Mouse (Mus musculus): ENCODE measurements around the gene Pola1. TPM values are rescaled to one million over a fixed set of nuclear protein-coding genes. Genes with fewer than 3 reads are reported as not detected.
"Not testable (repeated sequence)": the region's sequence is repeated elsewhere in the genome, so short reads cannot be mapped to it uniquely, and the experiment has no call there.

The Pola1 gene
- polyA plus RNA-seq, 1 experiment from 2014 or later: 26.2 TPM

DNA sequence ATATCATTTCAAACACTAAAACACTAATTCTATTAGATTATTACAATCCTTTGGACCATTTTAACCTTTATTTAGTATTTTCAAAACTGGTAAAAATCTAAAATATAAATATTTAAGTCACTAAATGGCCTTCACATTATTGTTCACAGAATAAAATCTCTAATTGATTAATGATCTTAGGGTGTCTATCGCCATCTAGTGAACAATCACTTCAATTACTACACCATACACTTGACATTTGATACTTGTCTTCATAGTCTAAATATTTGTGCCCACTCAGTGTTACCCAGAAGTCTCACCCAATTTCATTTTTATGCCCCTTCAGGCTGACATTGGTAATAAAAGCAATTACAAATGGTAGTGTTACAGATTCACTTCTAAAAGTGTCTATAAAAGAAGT is 74.8 kb downstream of the Pola1 start:
- Histone ChIP-seq H3K9ac (ENCODE audit: low read length) (no peak overlapping the region), H3K4me1 (ENCODE audit: control insufficient read depth, insufficient read depth, low read length) (no peaks in the 10 kb centered on the region), H3K27me3 (ENCODE audit: control insufficient read depth, insufficient read depth, low read length) (no peaks in the 10 kb centered on the region), H3K4me2 (ENCODE audit: low read depth, severe bottlenecking) (no peak overlapping the region), H3K4me3 (ENCODE audit: low read depth, low read length) (no peak overlapping the region), H3K9me3 (ENCODE audit: control insufficient read depth, low read length) (no peaks in the 10 kb centered on the region), H3K36me3 (ENCODE audit: control insufficient read depth, insufficient read depth, low read length) (no peaks in the 10 kb centered on the region), H3K27ac (replicated peaks; ENCODE audit: low read depth, low read length) (no peak overlapping the region)
- ATAC-seq (ENCODE audit: insufficient number of reproducible peaks, low FRiP score, low TSS enrichment, low read depth) (no peak), DNase-seq (ENCODE audit: low spot score) (no peak)
- WGBS: 49% methylated on average over 1 of the region's 1 CpGs

DNA sequence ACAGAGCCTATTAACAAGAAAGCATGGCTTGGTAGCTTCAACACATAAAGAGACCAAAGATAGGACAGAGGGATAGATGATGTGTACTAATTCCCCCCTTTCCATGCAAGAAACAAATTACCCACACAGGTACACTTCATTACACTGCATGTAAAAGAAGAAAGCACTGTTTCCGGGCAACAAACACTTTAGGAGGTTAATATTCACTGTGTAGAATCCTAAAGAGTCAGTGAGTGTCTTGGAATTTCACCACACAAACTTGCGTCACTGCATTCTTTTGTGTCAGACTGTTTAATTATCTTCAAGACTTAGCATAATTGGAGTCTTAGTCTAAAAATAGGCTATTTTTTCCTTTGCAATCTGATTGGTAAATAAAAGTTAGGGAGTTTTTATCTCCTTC is 92.2 kb downstream of the Pola1 start:
- no peaks in the 10 kb centered on the region for H3K9me3 ChIP-seq (ENCODE audit: control insufficient read depth, low read length)
- no peaks in the 10 kb centered on the region for H3K27me3 ChIP-seq (ENCODE audit: control insufficient read depth, insufficient read depth, low read length)
- DNase-seq (ENCODE audit: low spot score) (no peak), ATAC-seq (ENCODE audit: insufficient number of reproducible peaks, low FRiP score, low TSS enrichment, low read depth) (no peak)
- no peak overlapping the region for H3K9ac ChIP-seq (ENCODE audit: low read length)
- no peak overlapping the region for H3K4me3 ChIP-seq (ENCODE audit: low read depth, low read length)
- 77% methylated on average over 2 of the region's 2 CpGs for WGBS
- H3K4me1 ChIP-seq (ENCODE audit: control insufficient read depth, insufficient read depth, low read length): no peaks in the 10 kb centered on the region
- no peak overlapping the region for H3K27ac ChIP-seq (replicated peaks; ENCODE audit: low read depth, low read length)
- H3K4me2 ChIP-seq (ENCODE audit: low read depth, severe bottlenecking): no peak overlapping the region
- no peaks in the 10 kb centered on the region for H3K36me3 ChIP-seq (ENCODE audit: control insufficient read depth, insufficient read depth, low read length)

DNA sequence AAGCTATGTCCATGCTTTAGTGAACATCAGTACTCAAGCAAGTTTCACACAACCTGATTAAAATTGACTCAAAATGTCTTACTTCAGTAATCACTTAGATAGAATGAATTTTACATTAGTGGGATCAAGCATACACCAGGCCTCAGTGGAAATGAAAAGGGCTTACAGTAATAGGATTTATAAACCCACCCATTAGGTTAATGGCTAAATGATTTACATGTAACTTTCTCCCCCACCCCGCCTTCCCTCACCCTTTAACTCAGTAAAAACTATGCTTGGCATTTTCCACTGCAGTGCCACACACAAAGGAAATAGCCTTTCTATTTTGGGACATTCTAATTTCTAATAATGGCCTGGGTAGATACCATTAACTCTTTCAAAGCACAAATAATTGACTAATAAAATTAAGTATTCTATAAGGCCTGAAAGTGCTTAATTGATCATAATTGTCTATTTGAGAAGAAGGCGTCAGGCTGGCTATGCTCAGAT is 129.0 kb downstream of the Pola1 start:
- ATAC-seq (ENCODE audit: insufficient number of reproducible peaks, low FRiP score, low TSS enrichment, low read depth) (no peak), DNase-seq (ENCODE audit: low spot score) (no peak)
- Histone ChIP-seq H3K9me3 (ENCODE audit: control insufficient read depth, low read length) (no peaks in the 10 kb centered on the region), H3K9ac (ENCODE audit: low read length) (no peak overlapping the region), H3K36me3 (ENCODE audit: control insufficient read depth, insufficient read depth, low read length) (no peaks in the 10 kb centered on the region), H3K4me3 (ENCODE audit: low read depth, low read length) (no peak overlapping the region), H3K4me2 (ENCODE audit: low read depth, severe bottlenecking) (no peak overlapping the region), H3K27ac (replicated peaks; ENCODE audit: low read depth, low read length) (no peak overlapping the region), H3K27me3 (ENCODE audit: control insufficient read depth, insufficient read depth, low read length) (no peaks in the 10 kb centered on the region), H3K4me1 (ENCODE audit: control insufficient read depth, insufficient read depth, low read length) (no peaks in the 10 kb centered on the region)
- 68% methylated on average over 2 of the region's 2 CpGs for WGBS

DNA sequence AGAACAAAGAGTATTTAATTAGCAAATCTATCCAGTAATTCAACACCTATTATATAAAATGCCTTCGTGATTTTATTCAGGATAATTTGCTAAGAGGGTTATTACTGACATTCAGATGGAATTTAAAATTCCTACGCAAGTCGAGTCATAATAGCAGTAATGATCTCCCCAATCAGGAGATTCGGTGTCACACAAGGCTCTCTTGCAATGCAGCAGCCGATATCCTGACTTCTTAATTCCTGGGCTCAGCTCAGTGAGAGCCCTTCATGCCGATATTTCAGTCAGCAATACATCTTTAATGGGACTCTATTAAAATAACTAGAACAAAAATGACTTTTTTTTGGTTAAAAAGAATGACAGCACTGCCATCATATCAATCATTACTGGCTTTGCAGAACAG is 134.4 kb downstream of the Pola1 start:
- no peaks in the 10 kb centered on the region for H3K9me3 ChIP-seq (ENCODE audit: control insufficient read depth, low read length)
- WGBS: 90% methylated on average over 6 of the region's 6 CpGs

DNA sequence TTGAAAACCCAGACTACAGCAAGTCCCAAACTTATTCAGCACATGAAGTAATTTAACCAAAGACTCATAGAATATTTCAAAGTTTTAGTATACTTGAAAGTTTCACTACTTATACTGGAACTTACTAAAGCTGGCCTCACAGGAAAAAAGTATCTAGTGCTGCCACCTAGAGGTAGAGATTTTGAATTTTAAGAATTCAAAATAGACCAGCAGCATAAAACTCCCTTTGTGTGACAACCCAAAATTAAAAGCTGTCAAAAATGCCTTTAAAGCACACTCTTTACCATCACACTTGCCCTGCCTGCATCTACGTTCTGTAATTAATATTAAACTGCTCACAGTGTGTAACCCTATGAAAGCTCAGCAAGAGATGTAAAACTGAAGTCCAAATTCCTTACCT is 166.2 kb downstream of the Pola1 start:
- Histone ChIP-seq H3K9me3 (ENCODE audit: control insufficient read depth, low read length) (no peaks in the 10 kb centered on the region), H3K27me3 (ENCODE audit: control insufficient read depth, insufficient read depth, low read length) (no peaks in the 10 kb centered on the region), H3K4me2 (ENCODE audit: low read depth, severe bottlenecking) (no peak overlapping the region), H3K4me1 (ENCODE audit: control insufficient read depth, insufficient read depth, low read length) (no peaks in the 10 kb centered on the region), H3K4me3 (ENCODE audit: low read depth, low read length) (no peak overlapping the region), H3K9ac (ENCODE audit: low read length) (no peak overlapping the region), H3K36me3 (ENCODE audit: control insufficient read depth, insufficient read depth, low read length) (no peaks in the 10 kb centered on the region), H3K27ac (replicated peaks; ENCODE audit: low read depth, low read length) (no peak overlapping the region)
- ATAC-seq (ENCODE audit: insufficient number of reproducible peaks, low FRiP score, low TSS enrichment, low read depth) (no peak), DNase-seq (ENCODE audit: low spot score) (no peak)
- WGBS: 47% methylated on average over 1 of the region's 1 CpGs

More for the DNA sequence above, 134.4 kb downstream of the Pola1 start:
- no peak overlapping the region for H3K27ac ChIP-seq (replicated peaks; ENCODE audit: low read depth, low read length)
- H3K4me3 ChIP-seq (ENCODE audit: low read depth, low read length): no peak overlapping the region
- H3K27me3 ChIP-seq (ENCODE audit: control insufficient read depth, insufficient read depth, low read length): no peaks in the 10 kb centered on the region
- H3K36me3 ChIP-seq (ENCODE audit: control insufficient read depth, insufficient read depth, low read length): no peaks in the 10 kb centered on the region
- H3K4me2 ChIP-seq (ENCODE audit: low read depth, severe bottlenecking): no peak overlapping the region
- H3K4me1 ChIP-seq (ENCODE audit: control insufficient read depth, insufficient read depth, low read length): no peaks in the 10 kb centered on the region
- no peak for ATAC-seq (ENCODE audit: insufficient number of reproducible peaks, low FRiP score, low TSS enrichment, low read depth)
- no peak for DNase-seq (ENCODE audit: low spot score)
- H3K9ac ChIP-seq (ENCODE audit: low read length): no peak overlapping the region

DNA sequence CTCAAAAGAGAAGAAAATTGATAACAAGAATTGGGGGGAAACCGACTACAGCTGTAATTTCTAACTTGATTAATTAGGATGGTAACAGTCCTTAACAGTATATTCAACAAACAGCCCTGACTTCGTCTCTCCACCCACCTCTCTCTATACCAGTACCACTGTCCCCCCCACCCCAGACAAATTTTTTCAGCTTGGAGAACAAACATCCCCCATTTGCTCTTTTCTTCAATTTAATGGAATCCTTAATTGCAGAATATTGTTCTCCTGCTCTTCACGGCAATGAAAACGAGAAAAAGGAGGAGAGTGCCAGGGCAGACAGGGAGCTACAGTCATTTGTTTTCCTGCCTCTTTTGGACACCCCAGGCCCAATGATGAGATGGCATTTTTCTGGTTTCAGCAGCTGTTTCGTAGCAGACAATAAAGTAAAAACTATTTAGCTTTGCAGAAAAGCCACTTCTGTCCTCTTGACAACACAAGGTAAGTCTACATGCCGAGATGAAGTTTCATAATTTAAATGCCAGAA is 202.2 kb downstream of the Pola1 start:
- ATAC-seq (ENCODE audit: insufficient number of reproducible peaks, low FRiP score, low TSS enrichment, low read depth) (no peak), DNase-seq (ENCODE audit: low spot score) (no peak)
- no peak overlapping the region for H3K4me3 ChIP-seq (ENCODE audit: low read depth, low read length)
- no peaks in the 10 kb centered on the region for H3K36me3 ChIP-seq (ENCODE audit: control insufficient read depth, insufficient read depth, low read length)
- no peak overlapping the region for H3K4me2 ChIP-seq (ENCODE audit: low read depth, severe bottlenecking)
- no peaks in the 10 kb centered on the region for H3K27me3 ChIP-seq (ENCODE audit: control insufficient read depth, insufficient read depth, low read length)
- WGBS: 77% methylated on average over 6 of the region's 6 CpGs
- H3K9me3 ChIP-seq (ENCODE audit: control insufficient read depth, low read length): no peaks in the 10 kb centered on the region
- no peaks in the 10 kb centered on the region for H3K4me1 ChIP-seq (ENCODE audit: control insufficient read depth, insufficient read depth, low read length)
- H3K27ac ChIP-seq (replicated peaks; ENCODE audit: low read depth, low read length): no peak overlapping the region
- no peak overlapping the region for H3K9ac ChIP-seq (ENCODE audit: low read length)

DNA sequence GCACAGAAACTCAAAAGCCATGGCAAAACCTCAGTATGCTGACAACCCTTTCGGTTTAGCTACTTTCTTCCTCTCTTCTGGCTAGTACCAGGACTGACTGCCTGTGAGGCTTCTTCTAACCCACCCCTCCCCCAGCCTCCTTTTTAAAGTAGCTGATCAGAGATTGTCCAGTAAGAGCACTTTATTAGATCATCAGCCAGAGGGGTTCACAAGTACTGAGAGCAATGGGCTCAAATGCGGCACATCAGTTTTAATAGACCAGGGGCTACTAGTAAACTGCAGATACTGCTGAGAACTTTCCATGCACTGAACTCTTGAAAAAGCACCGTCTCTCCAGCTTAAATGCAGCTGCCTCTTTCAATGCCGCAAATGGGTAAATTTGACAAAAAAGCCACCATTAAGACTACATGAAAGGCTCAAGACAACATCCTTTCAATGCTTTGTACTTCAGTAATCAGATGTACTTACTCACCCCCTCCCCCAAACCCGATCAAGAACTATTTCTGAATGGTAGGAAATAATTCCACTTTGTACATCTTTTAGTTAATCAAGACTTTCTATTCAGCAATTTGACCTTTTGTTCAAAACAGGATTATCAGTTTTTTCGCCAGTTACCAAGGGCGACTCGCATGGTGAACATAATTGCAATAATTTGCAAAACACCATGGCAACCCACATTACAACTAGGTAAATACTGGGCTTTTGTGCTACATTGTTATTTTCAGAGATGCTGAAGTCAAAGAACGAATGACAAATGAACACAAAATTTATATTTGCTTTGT is 202.8 kb downstream of the Pola1 start:
- H3K36me3 ChIP-seq (ENCODE audit: control insufficient read depth, insufficient read depth, low read length): no peaks in the 10 kb centered on the region
- no peak for ATAC-seq (ENCODE audit: insufficient number of reproducible peaks, low FRiP score, low TSS enrichment, low read depth)
- DNase-seq (ENCODE audit: low spot score): no peak
- H3K4me3 ChIP-seq (ENCODE audit: low read depth, low read length): no peak overlapping the region
- no peaks in the 10 kb centered on the region for H3K4me1 ChIP-seq (ENCODE audit: control insufficient read depth, insufficient read depth, low read length)
- no peak overlapping the region for H3K9ac ChIP-seq (ENCODE audit: low read length)
- no peaks in the 10 kb centered on the region for H3K9me3 ChIP-seq (ENCODE audit: control insufficient read depth, low read length)
- H3K27me3 ChIP-seq (ENCODE audit: control insufficient read depth, insufficient read depth, low read length): no peaks in the 10 kb centered on the region
- no peak overlapping the region for H3K27ac ChIP-seq (replicated peaks; ENCODE audit: low read depth, low read length)
- H3K4me2 ChIP-seq (ENCODE audit: low read depth, severe bottlenecking): no peak overlapping the region
- WGBS: 82% methylated on average over 9 of the region's 9 CpGs

DNA sequence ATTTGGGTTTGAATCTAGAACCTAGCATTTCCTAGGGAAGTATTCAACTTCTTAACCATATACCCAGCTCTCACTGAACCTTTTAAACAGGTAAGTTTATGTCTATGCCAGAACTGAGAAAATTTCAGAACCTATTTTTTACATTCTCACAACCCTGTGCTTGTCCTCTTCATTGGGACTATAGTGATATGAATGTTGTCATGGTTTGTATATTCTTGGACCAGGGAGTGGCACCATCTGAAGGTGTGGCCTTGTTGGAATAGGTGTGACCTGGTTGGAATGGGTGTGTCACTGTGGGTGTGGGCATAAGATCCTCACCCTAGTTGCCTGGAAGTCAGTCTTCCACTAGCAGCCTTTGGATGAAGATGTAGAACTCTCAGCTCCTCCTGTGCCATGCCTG is 231.1 kb downstream of the Pola1 start:
- ATAC-seq (ENCODE audit: insufficient number of reproducible peaks, low FRiP score, low TSS enrichment, low read depth); H3K27me3 ChIP-seq (ENCODE audit: control insufficient read depth, insufficient read depth, low read length); H3K9ac ChIP-seq (ENCODE audit: low read length); DNase-seq (ENCODE audit: low spot score); H3K4me3 ChIP-seq (ENCODE audit: low read depth, low read length); H3K9me3 ChIP-seq (ENCODE audit: control insufficient read depth, low read length); H3K4me2 ChIP-seq (ENCODE audit: low read depth, severe bottlenecking); H3K4me1 ChIP-seq (ENCODE audit: control insufficient read depth, insufficient read depth, low read length); H3K27ac ChIP-seq (replicated peaks; ENCODE audit: low read depth, low read length); H3K36me3 ChIP-seq (ENCODE audit: control insufficient read depth, insufficient read depth, low read length): not testable (repeated sequence)

DNA sequence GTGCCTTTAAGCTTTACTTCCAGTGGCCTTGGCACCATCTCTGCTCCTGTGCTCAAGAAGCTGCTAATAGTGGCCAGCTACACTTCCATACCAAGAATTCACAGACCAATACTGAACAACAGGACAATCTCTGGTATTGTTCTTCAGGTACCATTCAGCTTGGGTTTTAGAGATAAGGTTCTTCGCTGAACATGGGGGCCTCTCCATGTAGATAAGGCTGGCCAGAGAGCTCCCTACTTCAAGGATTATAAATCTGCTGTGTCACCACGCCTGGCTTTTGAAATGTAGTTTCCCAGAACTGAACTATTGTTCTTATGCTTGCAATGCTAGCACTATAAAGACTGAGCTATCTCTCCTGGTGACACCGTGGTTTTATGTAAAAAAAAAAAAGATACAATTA is 234.9 kb downstream of the Pola1 start:
- ATAC-seq (ENCODE audit: insufficient number of reproducible peaks, low FRiP score, low TSS enrichment, low read depth) (no peak), DNase-seq (ENCODE audit: low spot score) (no peak)
- no peaks in the 10 kb centered on the region for H3K4me1 ChIP-seq (ENCODE audit: control insufficient read depth, insufficient read depth, low read length)
- H3K9me3 ChIP-seq (ENCODE audit: control insufficient read depth, low read length): no peaks in the 10 kb centered on the region
- H3K36me3 ChIP-seq (ENCODE audit: control insufficient read depth, insufficient read depth, low read length): no peaks in the 10 kb centered on the region
- H3K27ac ChIP-seq (replicated peaks; ENCODE audit: low read depth, low read length): no peak overlapping the region
- H3K4me2 ChIP-seq (ENCODE audit: low read depth, severe bottlenecking): no peak overlapping the region
- H3K27me3 ChIP-seq (ENCODE audit: control insufficient read depth, insufficient read depth, low read length): no peaks in the 10 kb centered on the region
- no peak overlapping the region for H3K4me3 ChIP-seq (ENCODE audit: low read depth, low read length)
- WGBS: 87% methylated on average over 3 of the region's 3 CpGs
- no peak overlapping the region for H3K9ac ChIP-seq (ENCODE audit: low read length)

Data from limb, embryonic 11.5 days (tissue).